Mouse (Mus musculus): Measurements from ENCODE around the gene Fkbpl. TPM values are rescaled to one million over a fixed set of nuclear protein-coding genes. Genes with fewer than 3 reads are reported as not detected.

The Fkbpl gene
- total and polyA plus RNA-seq, 3 experiments: 6.4 to 7.0 TPM; not detected in 1

- peaks cover 5 to 19% of the 10 kb centered on the region in 2 experiments; a peak in 3 of 4 replicates for H3K4me1 ChIP-seq (ENCODE audit: control insufficient read depth in 1 of 2, insufficient read depth in 2 of 2, low read length in 2 of 2)
- H3K4me3 ChIP-seq (ENCODE audit: control insufficient read depth in 1 of 2, insufficient read depth in 1 of 2, low read depth in 2 of 2, low read length in 2 of 2): no peak within 1 kb of the TSS
- H3K9ac ChIP-seq (ENCODE audit: control insufficient read depth, low read depth, low read length, poor library complexity, severe bottlenecking): no peak within 1 kb of the TSS
Measured at GRCm38 (mm10) chr17:34615871-34616270, 28.7 kb upstream of the Fkbpl start, which contains the start of gene Egfl8. Egfl8 (minus strand) TSS chr17:34615971.

GRCm38 (mm10) chr17:34618999-34619398 lies 25.6 kb upstream of the Fkbpl start:
- peak; percentile 90 for DNase-seq (ENCODE audit: low read depth, low spot score)
- peaks cover 0 to 10% of the 10 kb centered on the region in 2 experiments; a peak in 3 of 4 replicates for H3K36me3 ChIP-seq (ENCODE audit: control insufficient read depth in 1 of 2, insufficient read depth in 2 of 2, low read length in 2 of 2)
- H3K9me3 ChIP-seq (replicated peaks; ENCODE audit: insufficient read depth, low read length): no peaks in the 10 kb centered on the region
- no peaks in the 10 kb centered on the region for H3K79me2 ChIP-seq (ENCODE audit: control insufficient read depth, insufficient read depth, low read length, poor library complexity)
- no peak overlapping the region for H3K9ac ChIP-seq (ENCODE audit: control insufficient read depth, low read depth, low read length, poor library complexity, severe bottlenecking)
- TF ChIP-seq SMC3 (IDR thresholded peaks at IDR 0.05; ENCODE audit: low read depth, low read length) (peak; percentile 86), USF2 (IDR thresholded peaks at IDR 0.05; ENCODE audit: borderline replicate concordance in 1 of 2, insufficient read depth in 1 of 2, low read depth in 1 of 2, low read length in 2 of 2) (no peak), ETS1 (IDR thresholded peaks at IDR 0.05; ENCODE audit: low read depth, low read length) (no peak), MEF2A (IDR thresholded peaks at IDR 0.05; ENCODE audit: extremely low read depth, insufficient replicate concordance, low read depth, low read length, poor library complexity, severe bottlenecking) (no peak), ZC3H11A (IDR thresholded peaks at IDR 0.05; ENCODE audit: low read depth, low read length) (peak; percentile 42), MAFK (IDR thresholded peaks at IDR 0.05; ENCODE audit: borderline replicate concordance, low read depth, low read length) (no peak), POLR2A (IDR thresholded peaks at IDR 0.05; ENCODE audit: control insufficient read depth in 1 of 2, insufficient read depth in 1 of 2, low read depth in 1 of 2, low read length in 2 of 2, poor library complexity in 1 of 2) (no peak), MXI1 (IDR thresholded peaks at IDR 0.05; ENCODE audit: low read depth, low read length) (no peak), GATA1 (IDR thresholded peaks at IDR 0.05; ENCODE audit: low read depth, low read length) (peak; percentile 51; the same call in 1 of the 2 replicates), CTCF (IDR thresholded peaks at IDR 0.05 in 2 of 3, conservative IDR thresholded peaks at IDR 0.05 in 1 of 3; ENCODE audit: control insufficient read depth in 1 of 3, insufficient read depth in 1 of 3, low read depth in 2 of 3, low read length in 3 of 3, poor library complexity in 1 of 3, severe bottlenecking in 1 of 3) (peak; percentile 72 to 96 (median 85)), RAD21 (IDR thresholded peaks at IDR 0.05; ENCODE audit: low read depth, low read length) (peak; percentile 77), NELFE (IDR thresholded peaks at IDR 0.05; ENCODE audit: low read depth, low read length) (no peak)
- no peak overlapping the region for H3K4me3 ChIP-seq (ENCODE audit: control insufficient read depth in 1 of 2, insufficient read depth in 1 of 2, low read depth in 2 of 2, low read length in 2 of 2)
- H3K27ac ChIP-seq (ENCODE audit: control insufficient read depth, low read depth, low read length): no peak overlapping the region
- H3K27me3 ChIP-seq (ENCODE audit: control insufficient read depth in 1 of 2, insufficient read depth in 2 of 2, low read length in 2 of 2): no peaks in the 10 kb centered on the region
- peaks cover 2 to 14% of the 10 kb centered on the region in 2 experiments; a peak in 3 of 4 replicates for H3K4me1 ChIP-seq (ENCODE audit: control insufficient read depth in 1 of 2, insufficient read depth in 2 of 2, low read length in 2 of 2)

More at GRCm38 (mm10) chr17:34615871-34616270, 28.7 kb upstream of the Fkbpl start, which contains the start of gene Egfl8:
- H3K79me2 ChIP-seq (ENCODE audit: control insufficient read depth, insufficient read depth, low read length, poor library complexity): no peaks in the 10 kb centered on the region
- TF ChIP-seq ETS1 (IDR thresholded peaks at IDR 0.05; ENCODE audit: low read depth, low read length) (no peak), TBP (IDR thresholded peaks at IDR 0.05; ENCODE audit: low read depth, low read length) (no peak), BHLHE40 (IDR thresholded peaks at IDR 0.05; ENCODE audit: borderline replicate concordance, low read depth, low read length) (no peak), MAZ (IDR thresholded peaks at IDR 0.05; ENCODE audit: low read depth, low read length) (no peak), MYC (IDR thresholded peaks at IDR 0.05; ENCODE audit: low read depth, low read length) (no peak), ELF1 (IDR thresholded peaks at IDR 0.05; ENCODE audit: low read depth, low read length) (no peak), SIN3A (IDR thresholded peaks at IDR 0.05; ENCODE audit: low read length) (no peak), NRF1 (IDR thresholded peaks at IDR 0.05; ENCODE audit: insufficient read depth, low read depth, low read length, poor library complexity, severe bottlenecking) (no peak), RCOR1 (IDR thresholded peaks at IDR 0.05; ENCODE audit: low read depth, low read length) (no peak), POLR2AphosphoS5 (IDR thresholded peaks at IDR 0.05; ENCODE audit: borderline replicate concordance, low read depth, low read length) (no peak), TCF12 (IDR thresholded peaks at IDR 0.05; ENCODE audit: low read depth, low read length) (no peak), ZKSCAN1 (IDR thresholded peaks at IDR 0.05; ENCODE audit: low read depth, low read length) (no peak), JUND (IDR thresholded peaks at IDR 0.05; ENCODE audit: low read depth, low read length) (no peak), TAL1 (IDR thresholded peaks at IDR 0.05; ENCODE audit: low read length) (no peak), ZC3H11A (IDR thresholded peaks at IDR 0.05; ENCODE audit: low read depth, low read length) (no peak), SMC3 (IDR thresholded peaks at IDR 0.05; ENCODE audit: low read depth, low read length) (no peak), GABPA (IDR thresholded peaks at IDR 0.05; ENCODE audit: low read depth, low read length) (no peak), CHD2 (IDR thresholded peaks at IDR 0.05; ENCODE audit: low read length) (no peak), CTCF (IDR thresholded peaks at IDR 0.05 in 2 of 3, conservative IDR thresholded peaks at IDR 0.05 in 1 of 3; ENCODE audit: control insufficient read depth in 1 of 3, insufficient read depth in 1 of 3, low read depth in 2 of 3, low read length in 3 of 3, poor library complexity in 1 of 3, severe bottlenecking in 1 of 3) (no peak), NELFE (IDR thresholded peaks at IDR 0.05; ENCODE audit: low read depth, low read length) (no peak)
- peaks cover 0 to 13% of the 10 kb centered on the region in 2 experiments; a peak in 2 of 4 replicates for H3K36me3 ChIP-seq (ENCODE audit: control insufficient read depth in 1 of 2, insufficient read depth in 2 of 2, low read length in 2 of 2)
- DNase-seq (ENCODE audit: low read depth, low spot score): no peak
- H3K9me3 ChIP-seq (replicated peaks; ENCODE audit: insufficient read depth, low read length): no peaks in the 10 kb centered on the region
- no peaks in the 10 kb centered on the region for H3K27me3 ChIP-seq (ENCODE audit: control insufficient read depth in 1 of 2, insufficient read depth in 2 of 2, low read length in 2 of 2)
- no peak within 1 kb of the TSS for H3K27ac ChIP-seq (ENCODE audit: control insufficient read depth, low read depth, low read length)
